Mouse (Mus musculus) G1E (cell line): Measurements from ENCODE around the gene Rab13.

Experiments used
- CTCF ChIP-seq: IDR thresholded peaks from 2 replicates; pipeline ENCODE4 v1.5.1; 2012; ENCODE audit warnings: low read depth, low read length, inconsistent platforms, mixed read lengths
- GATA1 ChIP-seq: IDR thresholded peaks from 2 replicates; pipeline ENCODE4 v1.6.1; 2012; ENCODE audit warnings: borderline replicate concordance, low read length, inconsistent platforms, mixed read lengths
- POLR2AphosphoS5 ChIP-seq: IDR thresholded peaks from 2 replicates; pipeline ENCODE4 v1.6.1; 2012; ENCODE audit warnings: low read depth, low read length, inconsistent platforms; ENCODE audit not compliant: insufficient replicate concordance
- TAL1 ChIP-seq: conservative IDR thresholded peaks from 2 replicates; pipeline ENCODE4 v1.6.1; 2012; ENCODE audit warnings: low read depth, low read length, inconsistent platforms, mixed read lengths

DNA sequence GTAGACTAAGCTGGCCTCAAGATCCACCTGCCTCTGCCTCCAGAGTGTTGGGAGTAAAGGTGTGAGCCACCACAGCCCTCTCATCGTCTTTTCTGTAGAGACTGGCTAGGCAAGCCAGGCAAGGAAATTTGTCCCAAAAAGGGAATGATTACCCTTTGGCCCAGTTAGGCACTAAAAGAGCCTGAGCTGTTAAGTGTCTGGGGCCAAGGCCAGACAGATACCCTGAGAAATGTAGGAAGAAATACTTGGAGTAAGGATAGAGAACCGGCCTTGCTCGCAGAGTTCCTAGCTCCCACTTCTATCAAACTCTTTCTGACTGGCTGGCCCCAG lies 34.1 kb downstream of the Rab13 start:
- TF ChIP-seq CTCF (no peak), GATA1 (no peak), POLR2AphosphoS5 (no peak), TAL1 (no peak)
